Mouse (Mus musculus) kidney, postnatal 4 days (tissue): Measurements from ENCODE around the gene Camsap3.
"Not testable (repeated sequence)": the region's sequence is repeated elsewhere in the genome, so short reads cannot be mapped to it uniquely, and the experiment has no call there.

Source experiments
- DNase-seq, 2 experiments: peaks; one replicate each; pipeline ENCODE4 v3.0.0; 2021; ENCODE audit warnings: mixed read lengths in 2 of 2

Gene Camsap3

GRCm38 (mm10) chr8:3586993-3587390 lies at the start of gene Camsap3:
TSS of gene Camsap3 (plus strand) at chr8:3587293.
- DNase-seq, result no peak

- DNase-seq, result no peak
Observed at GRCm38 (mm10) chr8:3537666-3538065, 49.4 kb upstream of the Camsap3 start.

DNA sequence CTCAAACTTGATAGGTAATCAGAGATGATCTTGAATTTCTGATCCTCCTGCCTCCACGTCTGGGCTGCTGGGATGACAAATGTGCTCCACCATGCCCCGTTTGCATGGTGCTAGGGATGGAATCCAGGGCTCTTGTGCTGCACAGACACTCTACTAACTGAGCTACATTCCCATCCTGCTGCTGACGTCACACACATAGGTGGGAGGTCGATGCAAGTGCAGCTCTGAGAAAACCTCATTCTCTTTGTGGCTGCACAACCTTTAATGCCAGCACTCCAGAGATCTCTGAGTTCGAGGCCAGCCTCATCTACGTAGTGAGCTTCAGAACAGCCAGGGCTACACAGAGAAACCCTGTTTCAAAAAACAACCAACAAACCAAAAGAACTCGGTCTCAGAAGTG lies 47.9 kb upstream of the Camsap3 start:
- no peak for DNase-seq

GRCm38 (mm10) chr8:3540076-3540475 lies 47.0 kb upstream of the Camsap3 start:
- DNase-seq, result no peak

DNA sequence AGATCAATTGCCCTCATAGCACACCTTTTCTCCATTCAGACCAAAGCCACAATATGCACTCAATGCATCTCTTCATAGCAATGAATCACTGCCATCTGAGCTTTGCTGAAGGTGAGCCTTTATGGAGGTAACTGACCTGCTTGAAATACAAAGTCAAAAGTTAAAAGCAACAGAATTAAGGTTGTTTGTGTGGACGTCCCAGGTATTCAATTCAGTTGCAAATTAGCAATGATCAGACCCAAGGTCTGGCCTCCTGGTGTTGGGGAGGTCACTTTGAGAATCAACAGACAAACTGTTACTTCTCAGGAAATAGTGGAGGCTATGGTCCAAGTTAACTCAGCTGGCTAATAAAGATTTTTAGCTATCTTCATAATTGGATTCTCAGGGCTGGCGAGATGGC lies 40.6 kb upstream of the Camsap3 start:
- DNase-seq, result no peak

DNA sequence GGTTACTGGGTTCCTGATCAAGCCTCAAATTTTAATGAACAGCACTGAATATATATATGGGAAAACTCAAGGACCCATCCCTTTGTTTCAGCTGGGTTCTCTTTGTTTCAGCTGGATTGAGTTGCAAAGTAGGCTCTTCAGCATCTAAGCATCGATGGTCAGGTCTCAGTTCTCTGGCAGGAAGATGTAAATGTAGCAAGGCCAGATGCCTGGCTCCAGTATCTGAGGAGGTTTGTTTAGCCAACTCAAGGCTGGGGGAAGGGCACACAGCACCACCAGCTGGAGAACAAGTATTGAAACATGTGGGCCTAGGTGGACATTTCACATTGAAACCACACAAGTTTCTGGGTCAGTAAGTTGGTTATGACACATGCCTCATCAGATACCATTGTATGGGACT lies 34.9 kb upstream of the Camsap3 start:
- DNase-seq, result no peak

DNA sequence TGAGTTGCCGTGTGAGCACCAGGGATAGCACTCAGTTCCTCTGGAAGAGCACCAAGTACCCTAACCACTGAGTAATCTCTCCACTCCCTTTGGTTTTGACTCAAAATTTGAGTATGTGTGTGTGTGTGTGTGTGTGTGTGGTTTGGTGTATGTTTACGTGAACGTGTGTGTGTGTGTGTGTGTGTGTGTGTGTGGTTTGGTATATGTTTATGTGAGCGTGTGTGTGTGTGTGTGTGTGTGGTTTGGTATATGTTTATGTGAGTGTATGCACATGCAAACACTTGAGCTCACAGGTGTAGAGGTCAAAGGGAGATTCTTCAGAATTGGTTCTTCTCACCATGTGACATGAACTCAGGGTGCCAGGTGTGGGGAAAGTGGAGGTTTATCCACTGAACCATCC lies 31.0 kb upstream of the Camsap3 start:
- DNase-seq, result no peak

DNA sequence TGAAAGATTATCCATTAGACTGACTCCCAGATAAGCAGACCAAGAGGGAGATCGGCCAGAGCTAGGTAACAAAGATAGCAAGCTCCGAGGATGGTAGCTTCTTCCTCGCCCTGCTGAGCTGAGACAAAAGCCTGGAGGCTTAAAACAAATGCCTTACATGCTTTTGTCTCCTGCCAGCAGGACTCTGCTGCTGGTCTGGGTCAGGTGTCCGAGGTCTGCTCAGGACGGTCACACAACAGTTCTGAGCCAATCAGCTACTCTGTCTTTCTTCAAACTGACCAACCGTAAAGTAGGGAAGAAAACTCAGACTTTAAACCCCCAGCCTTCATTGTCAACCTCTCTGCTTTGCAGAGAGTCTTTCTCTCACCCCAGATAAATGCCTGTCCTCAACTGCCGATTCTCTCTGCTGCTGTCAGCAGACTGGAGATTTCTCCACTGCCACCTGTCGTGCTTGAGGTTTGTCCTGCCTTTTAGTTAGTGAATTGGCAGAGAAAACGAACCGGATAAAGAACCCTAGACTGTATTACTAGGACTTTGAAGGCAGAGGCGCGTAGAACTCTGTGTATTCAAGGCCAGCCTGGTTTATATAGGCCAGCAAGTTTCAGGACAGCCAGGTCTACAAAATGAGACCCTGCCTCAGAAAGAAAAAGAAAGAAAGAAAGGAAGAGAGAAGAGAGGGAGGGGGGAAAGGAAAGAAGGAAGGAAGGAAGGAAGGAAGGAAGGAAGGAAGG lies 19.3 kb upstream of the Camsap3 start, which contains the start of gene C330021F23Rik:
TSS of gene C330021F23Rik (plus strand) at position 350 of the 731 bp plus-strand sequence.
- DNase-seq, result peak; percentile 26 to 58

GRCm38 (mm10) chr8:3568378-3568777 lies 18.7 kb upstream of the Camsap3 start:
- no peak for DNase-seq

GRCm38 (mm10) chr8:3569784-3570183 lies 17.3 kb upstream of the Camsap3 start:
- no peak for DNase-seq

- DNase-seq, result no peak
Observed at GRCm38 (mm10) chr8:3574546-3574945, 12.5 kb upstream of the Camsap3 start.

DNA sequence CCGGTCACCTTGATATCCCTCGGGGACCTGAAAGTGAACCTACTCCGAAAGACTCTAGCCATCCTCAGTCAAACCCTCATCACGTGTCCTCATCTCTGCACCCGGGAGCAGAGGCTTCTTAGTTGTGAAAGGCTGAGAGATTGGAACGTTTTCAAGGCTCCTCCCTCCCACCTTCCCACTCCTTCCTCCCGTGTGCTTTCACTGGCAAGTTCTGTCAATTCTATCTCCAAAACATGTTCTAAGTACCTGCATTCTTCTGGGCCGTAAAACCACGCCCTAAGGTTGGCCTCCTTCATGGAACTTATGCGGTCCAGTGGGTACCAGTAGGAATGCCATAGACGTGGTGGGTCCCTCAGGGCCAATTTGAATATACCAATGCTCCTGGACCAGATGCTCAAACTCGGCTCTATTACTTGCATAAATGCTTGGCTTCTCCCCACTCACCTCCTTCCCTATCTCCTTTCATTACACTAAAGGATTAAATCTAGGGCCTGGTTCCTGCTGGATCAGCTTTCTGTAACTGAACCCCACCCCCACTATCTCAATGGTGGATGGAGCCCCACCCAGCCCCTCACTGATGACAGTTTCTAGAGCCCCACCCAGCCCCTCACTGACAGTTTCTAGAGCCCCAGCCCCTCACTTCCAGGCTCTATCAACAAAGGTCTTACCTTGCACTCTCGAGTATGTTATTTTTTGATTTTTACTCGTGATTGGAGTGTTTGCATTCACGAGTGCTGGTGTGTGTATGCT lies 10.7 kb upstream of the Camsap3 start:
- no peak for DNase-seq

GRCm38 (mm10) chr8:3579390-3580364 lies 7.4 kb upstream of the Camsap3 start:
- DNase-seq, result no peak

- DNase-seq, result not testable (repeated sequence)
Observed at GRCm38 (mm10) chr8:3581961-3582360, 5.1 kb upstream of the Camsap3 start.

DNA sequence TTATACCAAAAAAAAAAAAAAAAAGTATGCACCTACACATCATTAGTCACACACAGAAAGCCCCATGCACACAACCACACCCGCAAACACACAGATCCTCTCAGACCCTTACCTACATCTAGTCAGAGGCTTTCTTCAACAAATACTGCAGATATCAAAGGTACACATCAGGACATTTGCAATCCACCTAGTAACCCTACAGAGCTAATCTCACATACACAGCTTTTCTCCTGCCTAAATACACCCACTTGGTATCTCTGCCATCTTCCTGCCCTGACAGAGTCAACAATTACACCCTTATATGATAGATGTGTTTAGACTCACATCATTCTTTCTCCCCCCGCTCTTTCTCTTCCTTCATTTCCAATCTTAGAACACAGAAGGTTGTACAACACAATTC lies 641 bp upstream of the Camsap3 start:
- DNase-seq, result no peak

DNA sequence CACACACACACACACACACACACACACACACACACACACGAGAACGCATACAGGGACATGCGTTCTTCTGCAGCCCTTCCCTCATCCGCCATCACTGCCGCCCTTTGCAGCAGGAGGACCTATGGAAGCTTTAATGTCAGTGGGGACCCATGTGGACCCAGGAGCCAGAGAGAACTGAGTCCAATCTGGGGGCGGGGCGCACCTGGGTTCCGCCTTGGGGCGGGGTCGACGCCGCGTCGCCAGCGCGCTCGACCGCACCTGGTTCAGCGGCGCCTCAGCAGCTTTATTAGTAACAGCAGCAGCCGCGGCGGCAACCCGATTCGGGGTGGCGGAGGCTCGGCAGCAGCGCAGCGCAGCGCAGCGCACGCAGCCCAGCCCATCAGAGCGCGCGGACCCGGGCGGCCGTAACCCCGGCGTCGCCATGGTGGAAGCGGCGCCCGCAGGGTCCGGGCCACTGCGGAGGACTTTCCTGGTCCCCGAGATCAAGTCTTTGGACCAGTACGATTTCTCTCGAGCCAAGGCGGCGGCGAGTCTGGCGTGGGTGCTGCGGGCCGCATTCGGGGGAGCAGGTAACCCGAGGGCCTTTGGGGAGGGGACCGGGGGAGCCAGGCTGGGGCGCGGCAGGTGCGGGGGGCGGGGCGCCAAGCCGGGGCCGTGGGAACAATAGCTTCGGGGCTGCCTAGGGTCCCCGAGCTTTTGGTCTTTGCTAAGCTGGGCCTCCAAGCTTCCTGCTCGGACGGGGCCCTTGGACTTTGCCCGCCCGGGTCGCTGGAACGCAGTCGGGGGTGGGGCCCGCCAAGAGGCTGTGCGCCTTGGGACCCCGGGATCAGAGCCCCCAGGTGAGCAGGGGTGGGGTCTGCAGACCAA lies 531 bp downstream of the Camsap3 start:
- peak; percentile 82 to 89 for DNase-seq

- DNase-seq, result peak in 1 of 2 experiments; percentile 40
Observed at GRCm38 (mm10) chr8:3588258-3588633, 1.2 kb downstream of the Camsap3 start.

- no peak for DNase-seq
Observed at GRCm38 (mm10) chr8:3593470-3593869, 6.4 kb downstream of the Camsap3 start.

- no peak for DNase-seq
Observed at GRCm38 (mm10) chr8:3594466-3594865, 7.4 kb downstream of the Camsap3 start.

DNA sequence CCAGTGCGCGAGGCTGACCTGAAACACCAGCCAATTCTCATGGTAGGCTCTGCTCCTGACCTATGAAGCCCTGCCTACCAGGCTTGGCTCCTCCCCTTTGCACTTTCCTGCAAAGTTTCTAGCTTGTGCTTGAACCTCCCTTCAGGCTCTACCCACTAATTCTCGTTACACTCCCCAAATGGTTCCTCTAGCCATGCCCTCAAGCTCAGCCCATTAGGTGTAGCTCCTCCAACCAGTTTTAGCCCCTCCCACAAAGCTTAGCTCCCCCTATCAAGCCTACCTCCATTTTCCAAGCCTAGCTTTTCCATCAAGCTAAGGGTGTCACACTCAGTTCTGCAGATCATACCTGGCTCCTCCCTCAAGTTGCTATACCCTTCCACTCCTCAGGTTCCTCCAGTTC lies 11.0 kb downstream of the Camsap3 start:
- no peak for DNase-seq

DNA sequence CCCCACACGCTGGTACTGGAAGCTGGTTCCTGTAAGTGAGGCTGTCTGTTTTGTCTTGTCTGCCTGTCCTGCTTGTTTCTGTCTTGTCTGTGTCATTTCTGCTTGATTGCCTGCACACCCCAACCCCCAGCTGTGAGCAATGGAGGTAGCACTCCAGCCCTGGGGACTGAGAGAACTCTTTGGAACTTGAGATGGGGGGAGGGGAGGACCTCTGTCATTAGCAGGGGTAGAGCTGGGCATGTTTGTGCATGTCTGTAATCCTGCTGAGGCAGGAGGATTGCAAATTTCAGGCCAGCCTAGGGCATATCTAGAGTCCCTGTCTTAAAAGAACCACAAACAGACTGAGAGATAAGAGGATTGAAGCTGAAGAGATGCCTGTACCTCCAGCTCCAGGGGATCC lies 12.1 kb downstream of the Camsap3 start:
- no peak for DNase-seq

- peak; percentile 34 to 45 for DNase-seq
Observed at GRCm38 (mm10) chr8:3600401-3600800, 13.3 kb downstream of the Camsap3 start.
